ENCODE assay signal across 8 mouse cellular contexts in genomic region chr17:29337979-29338823, GRCm38 (mm10). TPM values are rescaled to one million over a fixed set of nuclear protein-coding genes. Genes with fewer than 3 reads are reported as not detected.
DNase-seq lines count a peak whose midpoint lies in the region; ATAC-seq and TF ChIP-seq lines count a peak whose summit lies in the region.

No protein-coding gene starts in this region.

- no peak overlapping the region for H3K4me2 ChIP-seq in kidney, embryonic 16.5 days (replicated peaks; ENCODE audit: low read depth, low read length)
- no peak overlapping the region for H3K4me2 ChIP-seq in limb, embryonic 15.5 days

- H3K27me3 ChIP-seq in kidney, embryonic 16.5 days (ENCODE audit: insufficient read depth, low read length): no peaks in the 10 kb centered on the region
- no peaks in the 10 kb centered on the region for H3K27me3 ChIP-seq in kidney, adult 2 months (replicated peaks; ENCODE audit: control insufficient read depth, insufficient read depth, low read length)
- H3K27me3 ChIP-seq in limb, embryonic 15.5 days: no peaks in the 10 kb centered on the region

- peak; percentile 56 to 60 for DNase-seq in cerebellum, postnatal 14 days
- no peak for DNase-seq in cerebellum, adult 9-10 months
- no peak for DNase-seq in kidney, adult 2 months
- peak; percentile 81 for DNase-seq in Muller cell, postnatal 12 days (ENCODE audit: inconsistent ontology term)
- no peak for DNase-seq in adipocyte (ENCODE audit: low spot score)
- DNase-seq in retina, embryonic 14.5 days (ENCODE audit: low spot score): no peak

- no peaks in the 10 kb centered on the region for H3K9me3 ChIP-seq in kidney, embryonic 16.5 days (ENCODE audit: low read length)
- no peaks in the 10 kb centered on the region for H3K9me3 ChIP-seq in limb, embryonic 15.5 days

- peaks cover 66% of the 10 kb centered on the region for H3K36me3 ChIP-seq in kidney, embryonic 16.5 days (ENCODE audit: insufficient read depth, low read length)
- H3K36me3 ChIP-seq in kidney, adult 2 months (ENCODE audit: control insufficient read depth, insufficient read depth, low read length): peaks cover 4% of the 10 kb centered on the region
- H3K36me3 ChIP-seq in limb, embryonic 15.5 days: peaks cover 77% of the 10 kb centered on the region

- no peak for TF ChIP-seq CTCF in kidney, adult 2 months (conservative IDR thresholded peaks at IDR 0.05; ENCODE audit: insufficient read depth, insufficient read length, low read depth, low read length)

- H3K27ac ChIP-seq in kidney, embryonic 16.5 days (ENCODE audit: low read length): peak overlapping the region; percentile 73; the same call in 1 of the 2 replicates
- H3K27ac ChIP-seq in kidney, adult 2 months (ENCODE audit: insufficient read depth, low read depth, low read length): no peak overlapping the region
- H3K27ac ChIP-seq in limb, embryonic 15.5 days: peak overlapping the region; percentile 47

- no peak overlapping the region for H3K4me3 ChIP-seq in kidney, embryonic 16.5 days (ENCODE audit: low read length)
- no peak overlapping the region for H3K4me3 ChIP-seq in kidney, adult 2 months (ENCODE audit: insufficient read depth, low read depth, low read length)
- H3K4me3 ChIP-seq in limb, embryonic 15.5 days: no peak overlapping the region

- H3K9ac ChIP-seq in kidney, embryonic 16.5 days (replicated peaks; ENCODE audit: low read length): no peak overlapping the region
- no peak overlapping the region for H3K9ac ChIP-seq in limb, embryonic 15.5 days

- 91% methylated on average over 9 of the region's 9 CpGs for WGBS in kidney, embryonic 16.5 days
- 88% methylated on average over 9 of the region's 9 CpGs for WGBS in kidney, adult 2 months
- 82% methylated on average over 9 of the region's 9 CpGs for WGBS in limb, embryonic 15.5 days

- ATAC-seq in kidney, embryonic 16.5 days (ENCODE audit: low FRiP score, low TSS enrichment): no peak
- ATAC-seq in limb, embryonic 15.5 days (ENCODE audit: insufficient number of reproducible peaks, low FRiP score, low TSS enrichment, low read depth): no peak

- no peak for TF ChIP-seq POLR2A in kidney, adult 2 months (IDR thresholded peaks at IDR 0.05; ENCODE audit: low read depth, low read length)

- H3K4me1 ChIP-seq in kidney, embryonic 16.5 days (ENCODE audit: insufficient read depth, low read length): peaks cover 38% of the 10 kb centered on the region
- peaks cover 16% of the 10 kb centered on the region for H3K4me1 ChIP-seq in kidney, adult 2 months (ENCODE audit: control insufficient read depth, insufficient read depth, low read length)
- peaks cover 50% of the 10 kb centered on the region for H3K4me1 ChIP-seq in limb, embryonic 15.5 days

RNA-seq across cellular contexts. Expression of gene Mtch1, which starts 9.5 kb away (rescaled TPM):
- 189 and 316 TPM in 2 replicates for polyA plus RNA-seq in kidney, embryonic 16.5 days (2015; fragmentation: Nextera tagmentation; extraction: Ambion mirVana)
- polyA plus RNA-seq in kidney, adult 2 months (2012; rRNA removed): 375 and 393 TPM in 2 replicates
- polyA plus RNA-seq in limb, embryonic 15.5 days (2015; fragmentation: Nextera tagmentation; extraction: Ambion mirVana): 267 and 334 TPM in 2 replicates

RNA-seq across cellular contexts. Expression of gene Pi16, which starts 20.7 kb away (rescaled TPM):
- 2.4 and 3.1 TPM in 2 replicates for polyA plus RNA-seq in kidney, embryonic 16.5 days (2015; fragmentation: Nextera tagmentation; extraction: Ambion mirVana)
- 18.4 and 22.2 TPM in 2 replicates for polyA plus RNA-seq in kidney, adult 2 months (2012; rRNA removed)
- polyA plus RNA-seq in limb, embryonic 15.5 days (2015; fragmentation: Nextera tagmentation; extraction: Ambion mirVana): 6.5 and 8.0 TPM in 2 replicates

RNA-seq across cellular contexts. Expression of gene Fgd2, which starts 22.5 kb away (rescaled TPM):
- 14.4 and 16.2 TPM in 2 replicates for polyA plus RNA-seq in kidney, embryonic 16.5 days (2015; fragmentation: Nextera tagmentation; extraction: Ambion mirVana)
- 10.1 and 11.4 TPM in 2 replicates for polyA plus RNA-seq in kidney, adult 2 months (2012; rRNA removed)
- 8.5 and 9.7 TPM in 2 replicates for polyA plus RNA-seq in limb, embryonic 15.5 days (2015; fragmentation: Nextera tagmentation; extraction: Ambion mirVana)

Comparison
In these comparisons a context has a peak if more than half of its experiments do, and no peak if none do; other contexts are left out.
1. DNase-seq: peak in cerebellum, postnatal 14 days (2 of 2) and Muller cell, postnatal 12 days (single experiment); none in cerebellum, adult 9-10 months (single experiment), kidney, adult 2 months (single experiment), adipocyte (single experiment) and retina, embryonic 14.5 days (single experiment).